Mouse (Mus musculus) bone marrow macrophage, adult 2 months (primary cell): ENCODE results near the gene Birc7.

ENCODE experiments used
- CTCF ChIP-seq: IDR thresholded peaks from 2 replicates; pipeline ENCODE4 v1.5.1; 2012; ENCODE audit warnings: low read depth, mild to moderate bottlenecking, low read length, moderate library complexity
- POLR2A ChIP-seq: IDR thresholded peaks from 2 replicates; pipeline ENCODE4 v1.6.1; 2012; ENCODE audit warnings: mild to moderate bottlenecking, low read depth, low read length, borderline replicate concordance

DNA sequence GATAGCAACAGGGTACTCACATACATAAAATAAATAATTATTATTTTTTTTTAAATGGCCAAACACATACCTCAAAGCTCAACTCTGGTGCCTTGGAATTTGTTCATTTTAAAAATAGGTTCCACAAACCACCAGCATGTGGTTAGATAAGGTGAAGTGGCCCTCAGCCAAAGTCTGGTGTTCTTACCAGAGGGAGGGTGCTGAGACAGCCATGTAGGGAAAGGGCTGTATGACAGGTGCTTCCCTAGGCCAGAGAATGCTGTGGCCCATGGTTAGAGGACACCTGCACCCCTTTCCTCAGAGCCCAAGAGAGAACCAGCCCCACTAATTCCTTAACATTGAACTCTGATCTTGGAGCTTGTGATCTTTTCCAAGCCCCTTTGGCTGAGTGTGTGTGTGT, 11.4 kb downstream of the Birc7 start:
- TF ChIP-seq CTCF = no peak
- no peak for TF ChIP-seq POLR2A
